Mouse (Mus musculus): ENCODE measurements at regions not wholly inside any gene's neighbourhood (a gene's known extent, or its start where the extent isn't known, plus 50 kb on each side); places are given as distances from the start of the nearest gene placed in this dataset.

GRCm38 (mm10) chr6:143635043-143635442 is 468.0 kb downstream of the Etnk1 start:
- TF ChIP-seq CTCF (IDR thresholded peaks at IDR 0.05; ENCODE audit: low read depth) (no peak), EP300 (IDR thresholded peaks at IDR 0.05; ENCODE audit: low read depth) (no peak)

Measured in liver, postnatal 0 days (tissue).